Mouse (Mus musculus): ENCODE data around the gene Ssbp3. TPM values are rescaled to one million over a fixed set of nuclear protein-coding genes. Genes with fewer than 3 reads are reported as not detected.

Ssbp3 gene
- polyA plus RNA-seq, 1 experiment from 2014 or later = 50.5 TPM

DNA sequence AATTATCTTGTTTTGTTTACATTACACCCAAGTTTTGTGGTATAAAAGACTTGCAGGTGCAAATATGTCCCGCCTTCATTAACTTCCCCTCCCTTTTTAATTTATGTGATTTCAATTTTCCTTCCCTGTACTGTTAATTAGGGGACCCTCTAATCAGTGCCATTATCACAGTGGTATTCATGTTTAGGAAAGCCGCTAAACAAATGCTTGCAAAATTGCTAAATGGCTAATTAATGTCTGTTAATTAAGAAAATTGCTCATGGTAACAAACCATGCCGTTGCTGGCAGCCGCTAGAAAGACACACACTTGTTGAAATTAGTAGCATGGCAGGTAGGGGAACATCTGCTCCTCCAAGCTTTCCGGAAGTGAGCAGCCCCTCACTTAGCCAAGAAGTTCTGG is 114.9 kb downstream of the Ssbp3 start:
- WGBS (ENCODE audit: insufficient replicate concordance) = 87% methylated on average over 5 of the region's 5 CpGs
- no peak overlapping the region for H3K9ac ChIP-seq
- no peak for ATAC-seq (ENCODE audit: insufficient read depth)

DNA sequence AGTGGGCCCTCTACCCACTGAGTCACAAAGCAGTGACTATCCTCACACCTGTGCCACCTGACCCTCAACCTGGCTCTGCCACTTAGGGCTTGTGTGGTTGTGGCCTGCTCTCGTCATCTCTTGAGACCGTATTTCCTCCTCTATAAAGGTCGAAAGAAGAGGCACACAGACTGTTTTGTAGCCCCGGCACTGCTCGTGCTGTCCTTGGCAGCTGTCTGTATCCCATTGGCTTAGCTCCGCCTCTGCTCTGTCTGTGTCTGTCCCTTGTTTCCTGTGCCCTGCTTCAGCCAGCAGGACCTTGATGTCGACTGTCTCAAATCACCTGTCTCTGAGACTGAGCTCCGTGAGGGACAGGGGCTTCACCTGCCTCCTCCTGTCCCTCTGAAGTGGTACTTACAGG is 116.0 kb downstream of the Ssbp3 start:
- WGBS (ENCODE audit: insufficient replicate concordance) = 73% methylated on average over 8 of the region's 8 CpGs
- H3K27ac ChIP-seq (replicated peaks) = no peak overlapping the region
- no peaks in the 10 kb centered on the region for H3K9me3 ChIP-seq (replicated peaks)
- no peak for ATAC-seq (ENCODE audit: insufficient read depth)
- H3K27me3 ChIP-seq = no peaks in the 10 kb centered on the region
- H3K4me3 ChIP-seq (replicated peaks) = no peak overlapping the region
- no peak overlapping the region for H3K4me2 ChIP-seq
- H3K9ac ChIP-seq = no peak overlapping the region
- no peaks in the 10 kb centered on the region for H3K4me1 ChIP-seq (replicated peaks)
- H3K36me3 ChIP-seq (replicated peaks) = peaks cover 55% of the 10 kb centered on the region

More for the DNA sequence above, 114.9 kb downstream of the Ssbp3 start:
- H3K4me1 ChIP-seq (replicated peaks) = peaks cover 1% of the 10 kb centered on the region; the same call in 1 of the 2 replicates
- no peak overlapping the region for H3K27ac ChIP-seq (replicated peaks)
- peaks cover 44% of the 10 kb centered on the region for H3K36me3 ChIP-seq (replicated peaks)
- no peaks in the 10 kb centered on the region for H3K27me3 ChIP-seq
- H3K4me2 ChIP-seq = no peak overlapping the region
- H3K4me3 ChIP-seq (replicated peaks) = no peak overlapping the region
- H3K9me3 ChIP-seq (replicated peaks) = no peaks in the 10 kb centered on the region

DNA sequence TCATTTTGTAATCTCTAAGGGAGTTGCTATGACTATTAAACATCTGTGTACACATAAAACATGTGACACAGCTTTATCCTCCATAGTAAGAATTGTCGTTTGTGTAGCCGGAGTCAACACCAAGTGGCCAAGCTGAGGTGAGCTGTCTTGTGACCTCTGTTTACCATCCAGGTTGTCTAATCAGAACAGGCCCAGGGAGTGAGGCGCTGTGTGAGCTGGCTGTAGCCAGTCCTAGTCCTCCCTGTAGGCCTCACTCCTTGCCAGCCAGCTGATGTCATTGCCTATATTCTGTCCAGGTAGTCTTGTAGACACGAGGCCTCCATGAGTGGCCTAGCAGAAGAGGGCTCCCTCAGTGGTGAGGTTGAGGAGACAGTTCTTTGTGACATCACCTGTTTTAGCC is 125.2 kb downstream of the Ssbp3 start:
- no peak overlapping the region for H3K4me2 ChIP-seq
- no peak overlapping the region for H3K9ac ChIP-seq
- no peaks in the 10 kb centered on the region for H3K9me3 ChIP-seq (replicated peaks)
- no peak for ATAC-seq (ENCODE audit: insufficient read depth)
- H3K4me3 ChIP-seq (replicated peaks) = no peak overlapping the region
- H3K4me1 ChIP-seq (replicated peaks) = no peaks in the 10 kb centered on the region
- no peaks in the 10 kb centered on the region for H3K27me3 ChIP-seq
- WGBS (ENCODE audit: insufficient replicate concordance) = 79% methylated on average over 4 of the region's 4 CpGs
- H3K36me3 ChIP-seq (replicated peaks) = peaks cover 92% of the 10 kb centered on the region
- H3K27ac ChIP-seq (replicated peaks) = no peak overlapping the region

DNA sequence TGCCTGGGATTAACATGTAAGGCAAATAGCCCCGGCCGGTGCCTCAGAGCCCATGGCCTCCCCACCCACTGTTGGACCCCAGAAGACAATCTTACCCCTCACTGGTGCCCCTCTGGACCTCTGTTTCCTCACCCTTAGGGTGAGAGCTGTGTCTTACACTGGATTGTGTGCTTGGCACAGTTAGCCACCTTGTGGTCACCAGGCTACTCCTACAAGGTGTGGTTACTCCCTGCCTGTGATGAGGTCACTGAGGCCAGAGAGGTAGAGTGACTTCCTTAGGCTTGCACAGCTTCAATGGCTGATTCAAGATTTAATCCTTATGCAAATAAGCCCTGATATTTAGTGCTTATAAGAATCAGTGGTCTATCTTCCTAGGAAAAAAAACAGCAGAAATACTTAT is 126.5 kb downstream of the Ssbp3 start:
- Histone ChIP-seq H3K4me3 (replicated peaks) (no peak overlapping the region), H3K27ac (replicated peaks) (no peak overlapping the region), H3K4me1 (replicated peaks) (no peaks in the 10 kb centered on the region), H3K9ac (no peak overlapping the region), H3K27me3 (no peaks in the 10 kb centered on the region), H3K9me3 (replicated peaks) (no peaks in the 10 kb centered on the region), H3K36me3 (replicated peaks) (peaks cover 92% of the 10 kb centered on the region), H3K4me2 (no peak overlapping the region)
- no peak for ATAC-seq (ENCODE audit: insufficient read depth)
- WGBS (ENCODE audit: insufficient replicate concordance) = 87% methylated on average over 2 of the region's 2 CpGs

DNA sequence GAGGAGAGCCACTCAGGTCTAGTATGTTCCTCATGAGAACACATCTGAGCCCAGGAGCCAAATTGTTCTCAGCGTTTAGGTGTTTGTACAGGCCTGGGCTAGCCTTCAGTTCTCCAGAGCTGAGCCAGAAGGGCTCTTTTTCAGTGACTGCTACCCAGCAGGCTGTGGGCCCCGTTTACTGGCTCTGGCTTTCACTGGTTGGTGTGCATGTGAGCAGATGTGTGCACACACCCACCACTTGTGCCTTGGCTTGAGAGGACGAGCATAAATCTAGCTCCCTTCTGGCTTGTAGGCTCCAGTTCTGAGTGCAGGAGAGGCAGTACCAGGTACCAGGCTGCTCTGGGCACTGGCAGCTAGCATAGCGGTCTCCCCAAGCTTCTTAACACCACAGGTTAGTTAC is 127.8 kb downstream of the Ssbp3 start:
- Histone ChIP-seq H3K4me2 (no peak overlapping the region), H3K4me1 (replicated peaks) (no peaks in the 10 kb centered on the region), H3K27me3 (no peaks in the 10 kb centered on the region), H3K9me3 (replicated peaks) (no peaks in the 10 kb centered on the region), H3K9ac (no peak overlapping the region), H3K4me3 (replicated peaks) (no peak overlapping the region), H3K27ac (replicated peaks) (no peak overlapping the region), H3K36me3 (replicated peaks) (peaks cover 89% of the 10 kb centered on the region)
- 83% methylated on average over 4 of the region's 4 CpGs for WGBS (ENCODE audit: insufficient replicate concordance)
- ATAC-seq (ENCODE audit: insufficient read depth) = no peak

DNA sequence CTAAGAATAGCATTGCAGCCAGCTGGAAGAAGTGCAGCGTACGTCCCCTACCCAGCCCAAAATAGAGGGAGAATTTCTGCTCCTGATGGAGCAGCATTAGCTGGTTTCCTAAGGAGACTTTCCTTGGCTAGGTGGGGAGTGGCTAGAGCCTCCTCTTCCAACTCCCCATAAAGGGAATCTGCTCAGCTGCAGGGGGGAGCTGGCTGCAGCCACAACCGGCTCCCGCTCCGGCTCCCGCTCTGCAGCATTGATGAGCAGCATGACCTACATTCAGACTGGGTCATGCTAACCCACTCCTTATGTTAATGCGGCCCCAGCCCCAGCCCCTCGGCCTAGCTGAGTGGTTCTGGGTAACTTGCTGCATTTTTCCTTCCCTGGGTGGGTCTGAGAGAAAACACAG is 128.8 kb downstream of the Ssbp3 start:
- Histone ChIP-seq H3K9ac (no peak overlapping the region), H3K36me3 (replicated peaks) (peaks cover 90% of the 10 kb centered on the region), H3K27ac (replicated peaks) (no peak overlapping the region), H3K4me3 (replicated peaks) (no peak overlapping the region), H3K4me1 (replicated peaks) (no peaks in the 10 kb centered on the region), H3K4me2 (no peak overlapping the region), H3K27me3 (no peaks in the 10 kb centered on the region), H3K9me3 (replicated peaks) (no peaks in the 10 kb centered on the region)
- 85% methylated on average over 8 of the region's 8 CpGs for WGBS (ENCODE audit: insufficient replicate concordance)
- no peak for ATAC-seq (ENCODE audit: insufficient read depth)

DNA sequence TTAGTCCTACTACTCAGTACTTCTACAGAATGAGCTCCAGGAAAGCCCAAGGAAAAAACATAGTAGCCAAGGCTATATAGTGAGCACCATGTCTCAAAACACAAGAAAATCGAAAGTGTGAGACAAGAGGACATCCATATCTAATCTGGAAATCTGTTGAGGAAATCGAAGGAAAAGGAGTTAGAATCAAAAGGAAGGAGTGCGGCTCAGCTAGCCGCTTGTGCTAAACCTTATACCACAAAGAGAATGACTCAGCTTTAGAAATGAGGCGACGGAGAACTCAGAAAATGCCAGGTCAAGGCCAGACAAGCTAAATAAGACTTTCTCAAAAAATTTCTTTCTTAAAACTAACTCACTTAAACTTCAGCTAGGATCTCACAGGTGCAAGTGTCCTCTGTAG is 131.8 kb downstream of the Ssbp3 start:
- 56% methylated on average over 6 of the region's 6 CpGs for WGBS (ENCODE audit: insufficient replicate concordance)
- ATAC-seq (ENCODE audit: insufficient read depth) = no peak
- no peak overlapping the region for H3K9ac ChIP-seq
- no peaks in the 10 kb centered on the region for H3K27me3 ChIP-seq
- H3K4me3 ChIP-seq (replicated peaks) = no peak overlapping the region
- no peak overlapping the region for H3K27ac ChIP-seq (replicated peaks)
- H3K4me1 ChIP-seq (replicated peaks) = no peaks in the 10 kb centered on the region
- H3K36me3 ChIP-seq (replicated peaks) = peaks cover 95% of the 10 kb centered on the region
- H3K9me3 ChIP-seq (replicated peaks) = no peaks in the 10 kb centered on the region
- no peak overlapping the region for H3K4me2 ChIP-seq

DNA sequence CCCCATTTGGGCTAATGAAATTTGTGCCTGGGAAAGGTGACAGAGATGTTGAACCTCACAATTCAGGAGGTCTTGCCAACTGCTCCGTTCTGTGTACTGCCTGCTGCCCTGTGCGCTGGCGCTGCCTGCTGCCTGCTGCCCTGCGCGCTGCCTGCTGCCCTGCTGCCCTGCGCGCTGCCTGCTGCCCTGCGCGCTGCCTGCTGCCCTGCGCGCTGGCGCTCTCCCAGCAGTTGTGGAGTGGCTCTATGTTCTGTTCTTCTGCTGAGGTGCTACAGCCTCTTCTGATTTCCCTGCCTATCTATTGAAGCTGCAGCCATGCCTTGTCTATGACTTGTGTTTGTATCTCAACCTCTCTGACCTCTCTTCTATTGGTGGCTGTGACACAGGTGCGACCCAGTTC is 134.7 kb downstream of the Ssbp3 start:
- Histone ChIP-seq H3K4me1 (replicated peaks) (no peaks in the 10 kb centered on the region), H3K4me2 (no peak overlapping the region), H3K27me3 (no peaks in the 10 kb centered on the region), H3K9me3 (replicated peaks) (no peaks in the 10 kb centered on the region), H3K27ac (replicated peaks) (no peak overlapping the region), H3K4me3 (replicated peaks) (no peak overlapping the region), H3K9ac (no peak overlapping the region), H3K36me3 (replicated peaks) (peaks cover 90% of the 10 kb centered on the region)
- no peak for ATAC-seq (ENCODE audit: insufficient read depth)
- 96% methylated on average over 13 of the region's 13 CpGs for WGBS (ENCODE audit: insufficient replicate concordance)

DNA sequence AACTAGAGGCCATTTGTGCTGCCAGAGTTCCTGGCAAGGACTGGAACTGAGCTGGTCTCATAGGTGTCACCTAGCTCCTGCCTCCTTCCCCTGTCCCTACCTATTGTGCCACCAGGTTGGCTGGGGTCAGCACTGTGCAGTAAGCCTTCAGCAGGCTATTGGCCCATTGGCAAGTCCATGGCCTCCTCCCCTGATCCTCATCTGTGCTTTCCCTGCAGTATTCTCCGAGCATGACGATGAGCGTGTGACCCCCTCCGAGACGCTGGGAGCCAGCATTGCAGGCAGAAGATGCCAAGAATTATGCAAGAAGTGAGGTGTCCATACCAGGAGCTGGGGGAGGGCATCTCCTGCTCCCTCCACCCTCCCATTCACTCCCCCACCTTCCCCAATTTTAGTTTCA is 137.3 kb downstream of the Ssbp3 start:
- Histone ChIP-seq H3K36me3 (replicated peaks) (peaks cover 65% of the 10 kb centered on the region), H3K27ac (replicated peaks) (no peak overlapping the region), H3K9ac (no peak overlapping the region), H3K4me3 (replicated peaks) (no peak overlapping the region), H3K9me3 (replicated peaks) (no peaks in the 10 kb centered on the region), H3K4me1 (replicated peaks) (no peaks in the 10 kb centered on the region), H3K27me3 (no peaks in the 10 kb centered on the region), H3K4me2 (no peak overlapping the region)
- WGBS (ENCODE audit: insufficient replicate concordance) = 89% methylated on average over 5 of the region's 5 CpGs
- no peak for ATAC-seq (ENCODE audit: insufficient read depth)

DNA sequence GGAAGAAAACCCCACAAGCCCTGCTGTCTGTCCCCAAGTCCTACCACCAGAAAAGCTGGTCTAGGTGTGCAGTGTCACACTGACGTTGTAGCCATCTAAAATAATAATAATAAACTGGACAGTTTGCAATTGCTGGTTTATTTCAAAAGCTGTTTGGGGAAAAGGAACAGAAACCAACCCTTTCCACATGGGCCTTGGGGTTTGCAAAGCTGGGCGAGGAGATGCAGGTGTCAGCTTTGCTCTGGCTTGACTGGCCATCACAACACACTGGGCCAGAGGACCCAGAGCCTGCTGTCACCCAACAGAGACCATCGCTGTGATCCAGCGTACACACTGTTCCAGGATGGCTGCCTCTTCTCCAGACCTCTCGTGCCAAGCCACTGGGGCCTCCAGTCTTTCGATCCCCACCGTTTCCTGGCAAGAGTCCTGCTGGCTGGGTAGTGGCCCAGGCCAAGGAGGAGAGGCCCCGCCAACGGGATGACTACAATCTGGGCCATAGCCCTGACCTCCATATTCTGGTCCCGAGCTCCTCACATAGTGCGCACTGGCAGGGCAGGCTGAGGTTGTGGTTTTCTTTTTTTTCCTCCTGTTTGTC is 138.2 kb downstream of the Ssbp3 start:
- H3K4me3 ChIP-seq (replicated peaks) = no peak overlapping the region
- H3K4me2 ChIP-seq = no peak overlapping the region
- WGBS (ENCODE audit: insufficient replicate concordance) = 83% methylated on average over 11 of the region's 11 CpGs
- H3K36me3 ChIP-seq (replicated peaks) = peaks cover 60% of the 10 kb centered on the region
- no peak overlapping the region for H3K27ac ChIP-seq (replicated peaks)
- no peak for ATAC-seq (ENCODE audit: insufficient read depth)
- H3K9ac ChIP-seq = no peak overlapping the region
- no peaks in the 10 kb centered on the region for H3K9me3 ChIP-seq (replicated peaks)
- no peaks in the 10 kb centered on the region for H3K27me3 ChIP-seq
- H3K4me1 ChIP-seq (replicated peaks) = no peaks in the 10 kb centered on the region

DNA sequence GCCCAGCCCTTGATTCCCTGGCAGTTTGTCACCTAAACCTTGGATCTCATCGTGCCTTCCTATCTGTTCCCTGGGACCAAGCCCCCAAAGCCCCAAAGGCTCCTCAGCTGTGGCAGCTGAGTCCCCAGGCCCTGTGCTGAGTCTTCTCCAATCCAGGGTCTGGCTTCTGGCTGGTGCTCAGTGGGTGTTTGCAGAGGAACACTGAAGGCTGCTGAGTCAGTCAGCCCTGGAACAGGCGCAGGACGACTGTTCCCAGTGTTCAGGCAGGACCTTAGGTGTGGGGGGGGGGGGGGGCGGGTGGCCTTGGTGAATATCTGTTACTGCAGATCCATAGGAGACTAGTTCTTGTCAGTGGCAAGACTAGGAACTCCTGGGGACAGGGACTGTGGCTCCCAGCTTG is 141.4 kb downstream of the Ssbp3 start:
- no peaks in the 10 kb centered on the region; the same call in 1 of the 2 replicates for H3K4me1 ChIP-seq (replicated peaks)
- H3K9me3 ChIP-seq (replicated peaks) = no peaks in the 10 kb centered on the region
- H3K27ac ChIP-seq (replicated peaks) = no peak overlapping the region
- H3K27me3 ChIP-seq = no peaks in the 10 kb centered on the region
- WGBS (ENCODE audit: insufficient replicate concordance) = 53% methylated on average over 4 of the region's 4 CpGs
- no peak overlapping the region for H3K4me3 ChIP-seq (replicated peaks)
- H3K36me3 ChIP-seq (replicated peaks) = peaks cover 34% of the 10 kb centered on the region
- H3K9ac ChIP-seq = no peak overlapping the region
- ATAC-seq (ENCODE audit: insufficient read depth) = no peak
- H3K4me2 ChIP-seq = no peak overlapping the region

DNA sequence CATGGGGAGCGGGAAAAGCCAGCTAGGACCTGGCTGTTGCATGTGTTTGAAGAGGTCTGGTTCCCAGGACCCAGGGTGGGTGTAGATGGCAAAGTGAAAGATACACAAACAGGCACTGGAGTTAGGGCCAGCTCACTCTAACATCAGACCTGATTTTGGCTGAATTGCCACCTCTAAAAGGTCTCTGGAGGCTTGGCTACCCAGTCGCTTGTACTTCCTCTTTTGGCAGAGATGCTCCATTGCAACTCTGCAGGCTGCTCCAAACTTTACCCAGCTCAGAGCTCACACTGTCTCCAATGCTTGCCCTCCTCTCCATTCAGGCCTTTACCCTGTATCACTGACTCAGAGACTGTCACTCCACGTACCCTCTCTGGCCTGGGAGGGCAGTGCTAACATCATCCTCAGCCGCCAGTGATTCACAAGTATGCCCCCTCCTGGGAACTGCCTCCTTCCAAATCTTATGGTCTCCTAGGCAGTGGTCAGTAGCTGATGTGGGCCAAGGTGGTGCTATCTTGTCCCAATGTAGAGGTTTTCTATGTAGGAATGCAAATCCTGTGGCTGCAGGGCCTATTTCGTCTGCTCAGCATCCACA is 142.6 kb downstream of the Ssbp3 start:
- 49% methylated on average over 5 of the region's 5 CpGs for WGBS (ENCODE audit: insufficient replicate concordance)
- Histone ChIP-seq H3K36me3 (replicated peaks) (peaks cover 34% of the 10 kb centered on the region), H3K9ac (no peak overlapping the region)

More for the DNA sequence above, 142.6 kb downstream of the Ssbp3 start:
- H3K4me3 ChIP-seq (replicated peaks) = no peak overlapping the region
- H3K27ac ChIP-seq (replicated peaks) = no peak overlapping the region
- no peaks in the 10 kb centered on the region; the same call in 1 of the 2 replicates for H3K4me1 ChIP-seq (replicated peaks)
- no peak overlapping the region for H3K4me2 ChIP-seq
- no peak for ATAC-seq (ENCODE audit: insufficient read depth)
- no peaks in the 10 kb centered on the region for H3K27me3 ChIP-seq
- no peaks in the 10 kb centered on the region for H3K9me3 ChIP-seq (replicated peaks)
